ENCODE assay signal across 12 mouse cellular contexts in genomic region chr6:28410053-28410452, GRCm38 (mm10). TPM values are rescaled to one million over a fixed set of nuclear protein-coding genes. Genes with fewer than 3 reads are reported as not detected.
DNase-seq lines count a peak whose midpoint lies in the region; ATAC-seq and TF ChIP-seq lines count a peak whose summit lies in the region.
"Had no signal": no experiment of that assay in that cellular context is flagged by ENCODE, and none has a peak within 500 bp of the region (broad histone marks: within the 10 kb centered on the region; RNA-seq: fewer than 3 reads in every experiment).

No protein-coding gene starts in this region.

- TF ChIP-seq EP300 in lung, postnatal 0 days (IDR thresholded peaks at IDR 0.05): peak; percentile 55; the same call in 1 of the 2 replicates

- H3K4me2 ChIP-seq in lung, postnatal 0 days (replicated peaks; ENCODE audit: low read depth, low read length): no peak overlapping the region

- no peak overlapping the region for H3K9ac ChIP-seq in lung, postnatal 0 days (replicated peaks; ENCODE audit: low read depth)

- no peaks in the 10 kb centered on the region for H3K4me1 ChIP-seq in lung, postnatal 0 days (ENCODE audit: insufficient read depth, low read depth, low read length)

- WGBS in lung, postnatal 0 days: 56% methylated on average over 9 of the region's 9 CpGs

- no peak for TF ChIP-seq CTCF in lung, postnatal 0 days (IDR thresholded peaks at IDR 0.05)

- no peaks in the 10 kb centered on the region for H3K9me3 ChIP-seq in lung, postnatal 0 days (ENCODE audit: low read length)

- intact Hi-C loops in heart, postnatal 10 days (cut with DNase I): no loop called here
- intact Hi-C loops in left cerebral cortex, postnatal 10 days (cut with DNase I): no loop called here

- peak; percentile 51 for DNase-seq in adrenal gland, adult 2 months
- no peak for DNase-seq in adrenal gland, postnatal 25 days
- DNase-seq in 416B (ENCODE audit: low read depth): peak; percentile 93
- peak; percentile 35 to 52 for DNase-seq in heart, postnatal 10 days
- DNase-seq in lung, postnatal 0 days (ENCODE audit: low spot score): peak; percentile 60
- no peak for DNase-seq in left cerebral cortex, postnatal 10 days (ENCODE audit: extremely low spot score in 1 of 2, low spot score in 2 of 2)
- no peak for DNase-seq in right cerebral cortex, adult 18-20 months
- DNase-seq in layer of hippocampus, postnatal 36 days: no peak
- DNase-seq: cerebellum, adult 11 months; left cerebral cortex, postnatal 4 days; midbrain, embryonic 14.5 days had no signal

- H3K27me3 ChIP-seq in lung, postnatal 0 days (replicated peaks; ENCODE audit: insufficient read depth, low read length): no peaks in the 10 kb centered on the region

- no peak overlapping the region for H3K4me3 ChIP-seq in lung, postnatal 0 days (ENCODE audit: low read depth, low read length)

- ATAC-seq in lung, postnatal 0 days: peak; percentile 54

- H3K27ac ChIP-seq in lung, postnatal 0 days (ENCODE audit: low read length): no peak overlapping the region

- H3K36me3 ChIP-seq in lung, postnatal 0 days (ENCODE audit: insufficient read depth, low read length): no peaks in the 10 kb centered on the region

RNA-seq across cellular contexts. Expression of gene Zfp800, which starts 12.2 kb away (rescaled TPM):
- 10 to 100 TPM; 18.8 to 40.5 TPM for total RNA-seq in adrenal gland, adult 2 months (2021)
- 5.2 and 8.3 TPM in 2 replicates for polyA plus RNA-seq in adrenal gland, adult 2 months (2012; rRNA removed)
- total RNA-seq in adrenal gland, postnatal 25 days (2021): 25.5 and 29.3 TPM in 2 replicates
- 10 to 100 TPM; 12.2 TPM for total RNA-seq in heart, postnatal 10 days (2021)
- 21.2 and 24.7 TPM in 2 replicates for polyA plus RNA-seq in lung, postnatal 0 days (2015; fragmentation: Nextera tagmentation; extraction: Ambion mirVana)
- total RNA-seq in left cerebral cortex, postnatal 10 days (2021): 10 to 100 TPM; 14.2 to 16.0 TPM
- 10 to 100 TPM; 25.5 to 30.4 TPM for total RNA-seq in layer of hippocampus, postnatal 36 days (2021)

RNA-seq across cellular contexts. Expression of gene Arf5, which starts 13.3 kb away (rescaled TPM):
- 100 to 1,000 TPM; 155 to 158 TPM for total RNA-seq in adrenal gland, adult 2 months (2021)
- polyA plus RNA-seq in adrenal gland, adult 2 months (2012; rRNA removed): 484 and 569 TPM in 2 replicates
- total RNA-seq in adrenal gland, postnatal 25 days (2021): 156 and 169 TPM in 2 replicates
- total RNA-seq in heart, postnatal 10 days (2021): 100 to 1,000 TPM; 205 TPM
- polyA plus RNA-seq in lung, postnatal 0 days (2015; fragmentation: Nextera tagmentation; extraction: Ambion mirVana): 314 and 340 TPM in 2 replicates
- 100 to 1,000 TPM; 401 to 406 TPM for total RNA-seq in left cerebral cortex, postnatal 10 days (2021)
- 100 to 1,000 TPM; 272 to 305 TPM for total RNA-seq in layer of hippocampus, postnatal 36 days (2021)

RNA-seq across cellular contexts. Expression of gene Fscn3, which starts 17.5 kb away (rescaled TPM):
- total RNA-seq in adrenal gland, adult 2 months (2021): not detected
- polyA plus RNA-seq in adrenal gland, adult 2 months (2012; rRNA removed): not detected in 2 replicates
- total RNA-seq in adrenal gland, postnatal 25 days (2021): not detected in 2 replicates
- total RNA-seq in heart, postnatal 10 days (2021): not detected
- not detected in 2 replicates for polyA plus RNA-seq in lung, postnatal 0 days (2015; fragmentation: Nextera tagmentation; extraction: Ambion mirVana)
- total RNA-seq in left cerebral cortex, postnatal 10 days (2021): under 1 TPM in 1 of 2 experiments, not detected in 1; 0.17 TPM
- total RNA-seq in layer of hippocampus, postnatal 36 days (2021): under 1 TPM in 1 of 2 experiments, not detected in 1; 0.17 TPM
- polyA plus RNA-seq: embryonic facial prominence, embryonic 14.5 days; midbrain, embryonic 14.5 days had no signal

RNA-seq across cellular contexts. Expression of gene Gcc1, which starts 18.1 kb away (rescaled TPM):
- 10 to 100 TPM; 15.3 to 16.0 TPM for total RNA-seq in adrenal gland, adult 2 months (2021)
- 5.7 TPM in 2 replicates for polyA plus RNA-seq in adrenal gland, adult 2 months (2012; rRNA removed)
- 15.7 and 16.5 TPM in 2 replicates for total RNA-seq in adrenal gland, postnatal 25 days (2021)
- 10 to 100 TPM; 10.8 to 11.6 TPM for total RNA-seq in heart, postnatal 10 days (2021)
- polyA plus RNA-seq in lung, postnatal 0 days (2015; fragmentation: Nextera tagmentation; extraction: Ambion mirVana): 7.6 and 7.8 TPM in 2 replicates
- 10 to 100 TPM; 14.6 TPM for total RNA-seq in left cerebral cortex, postnatal 10 days (2021)
- 10 to 100 TPM; 17.9 to 20.1 TPM for total RNA-seq in layer of hippocampus, postnatal 36 days (2021)

RNA-seq across cellular contexts. Expression of gene Pax4, which starts 39.1 kb away (rescaled TPM):
- total RNA-seq in adrenal gland, adult 2 months (2021): not detected
- polyA plus RNA-seq in adrenal gland, adult 2 months (2012; rRNA removed): not detected in 2 replicates
- not detected in 2 replicates for total RNA-seq in adrenal gland, postnatal 25 days (2021)
- not detected for total RNA-seq in heart, postnatal 10 days (2021)
- not detected in 2 replicates for polyA plus RNA-seq in lung, postnatal 0 days (2015; fragmentation: Nextera tagmentation; extraction: Ambion mirVana)
- total RNA-seq in left cerebral cortex, postnatal 10 days (2021): not detected
- not detected for total RNA-seq in layer of hippocampus, postnatal 36 days (2021)
- total RNA-seq: left cerebral cortex, postnatal 4 days had no signal
- polyA plus RNA-seq: embryonic facial prominence, embryonic 14.5 days; midbrain, embryonic 14.5 days had no signal

Comparison
In these comparisons a context has a peak if more than half of its experiments do, and no peak if none do; other contexts are left out.
1. DNase-seq: peak in adrenal gland, adult 2 months (single experiment), 416B (single experiment), heart, postnatal 10 days (2 of 2) and lung, postnatal 0 days (single experiment); none in adrenal gland, postnatal 25 days (single experiment), left cerebral cortex, postnatal 10 days (0 of 2), right cerebral cortex, adult 18-20 months (single experiment) and layer of hippocampus, postnatal 36 days (0 of 2).